Mouse (Mus musculus): ENCODE measurements around the gene Gm10799.
"Not testable (repeated sequence)": the region's sequence is repeated elsewhere in the genome, so short reads cannot be mapped to it uniquely, and the experiment has no call there.

DNA sequence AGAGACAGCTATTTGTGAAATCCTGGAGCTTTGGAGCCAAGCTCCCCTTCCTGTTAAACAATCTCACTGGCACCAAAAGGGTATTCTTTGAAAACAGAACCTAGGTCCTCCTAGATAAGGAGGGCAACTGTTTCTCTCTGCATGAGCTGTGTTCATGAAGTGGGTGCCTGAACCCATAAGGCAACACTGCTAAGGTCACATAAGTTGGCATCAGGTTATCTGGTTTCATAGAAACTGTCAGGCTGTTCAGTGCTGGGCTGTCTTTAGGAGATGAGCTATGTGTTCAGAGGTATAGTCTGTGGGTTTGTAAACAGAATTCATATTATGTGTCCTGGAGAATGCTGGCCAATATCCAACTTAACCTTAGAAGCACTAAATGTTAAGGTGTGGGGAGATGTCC is 48.8 kb upstream of the Gm10799 start:
- TF ChIP-seq CTCF, EP300 (IDR thresholded peaks at IDR 0.05; ENCODE audit: low read depth): not testable (repeated sequence)

Measured in liver, embryonic 14.5 days (tissue).